Mouse (Mus musculus) left cerebral cortex, adult 8-10 months (tissue): ENCODE data around the gene Gcm1. TPM values are rescaled to one million over a fixed set of nuclear protein-coding genes. Genes with fewer than 3 reads are reported as not detected.

Experiments
- DNase-seq, 2 experiments: peaks; one replicate each; pipeline ENCODE4 v3.0.0; 2022; ENCODE audit warnings: low spot score in 2 of 2
- total RNA-seq, 4 experiments: library from RNA; stranded (reverse); gene quantifications; 2 replicates each; pipeline ENCODE4 v1.2.4; 2022

The Gcm1 gene
- total RNA-seq = not detected

DNA sequence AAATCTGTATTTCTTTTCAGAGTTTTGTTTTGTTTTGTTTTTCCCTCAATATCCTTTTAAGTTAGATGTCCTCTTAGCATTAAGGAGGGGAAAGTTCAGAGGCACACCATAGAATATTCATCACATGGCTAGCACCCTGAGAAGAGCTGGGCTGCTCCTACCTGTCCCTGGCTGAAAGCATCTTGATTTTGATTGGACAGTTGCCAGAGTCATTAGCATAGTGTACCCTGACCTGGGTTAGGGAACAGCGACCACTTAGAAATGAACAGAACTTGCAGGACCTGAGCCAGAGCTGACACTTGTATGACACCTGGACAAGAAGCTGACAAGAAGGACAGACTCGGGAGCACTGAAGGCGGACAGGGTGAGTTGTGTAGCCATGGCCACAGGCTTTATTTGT is at the start of gene Gcm1:
Gcm1 (plus strand) TSS at position 248 of the 400 bp plus-strand sequence.
- no peak for DNase-seq

GRCm38 (mm10) chr9:78003278-78003677 is 48.4 kb upstream of the Gcm1 start:
- DNase-seq = no peak

- DNase-seq = no peak
These were observed 46.2 kb upstream of the Gcm1 start for GRCm38 (mm10) chr9:78005481-78005880.

GRCm38 (mm10) chr9:78006209-78007001 is 45.3 kb upstream of the Gcm1 start:
- DNase-seq = peak; percentile 51 to 63

DNA sequence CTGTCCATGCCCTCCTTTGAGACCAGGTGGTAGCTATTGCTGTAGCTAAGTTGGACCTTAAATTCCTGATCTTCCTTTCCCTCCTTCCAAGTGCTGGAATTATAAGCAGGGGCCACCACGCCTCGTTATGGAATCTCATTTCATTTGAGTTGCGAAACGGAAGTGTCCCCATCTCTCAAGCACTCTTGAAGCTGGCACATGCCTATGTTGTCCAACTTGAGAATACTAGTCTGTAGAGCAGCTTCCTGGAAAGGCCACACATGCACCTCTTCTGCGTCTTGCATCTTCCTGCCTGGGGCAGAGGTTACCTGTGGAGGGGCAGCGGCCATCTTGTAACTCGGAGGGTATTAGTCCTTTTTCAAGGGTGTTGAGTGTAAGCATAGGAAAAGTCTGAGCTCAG is 42.3 kb upstream of the Gcm1 start:
- DNase-seq = no peak

- no peak for DNase-seq
These were observed 41.5 kb upstream of the Gcm1 start for GRCm38 (mm10) chr9:78010187-78010586.

GRCm38 (mm10) chr9:78010707-78011106 is 41.0 kb upstream of the Gcm1 start:
- no peak for DNase-seq

DNA sequence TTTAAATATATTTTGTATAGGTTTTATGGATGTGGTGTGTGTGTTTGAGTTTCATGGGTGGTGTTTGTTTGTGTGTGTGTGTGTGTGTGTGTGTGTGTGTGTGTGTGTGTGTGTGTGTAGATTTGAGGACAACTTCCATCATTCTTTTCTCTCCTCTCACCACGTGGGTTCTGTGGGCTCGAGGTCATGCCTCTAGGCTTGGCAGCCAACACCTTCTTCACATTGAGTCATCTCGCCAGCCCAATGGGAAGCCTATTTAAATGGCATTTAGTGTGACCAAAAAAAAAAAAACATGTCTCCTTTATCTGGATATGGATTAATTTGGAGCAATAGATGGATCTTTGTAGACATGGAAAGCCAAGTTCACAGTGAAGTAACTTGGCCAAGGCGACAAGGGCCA is 39.7 kb upstream of the Gcm1 start:
- no peak for DNase-seq

DNA sequence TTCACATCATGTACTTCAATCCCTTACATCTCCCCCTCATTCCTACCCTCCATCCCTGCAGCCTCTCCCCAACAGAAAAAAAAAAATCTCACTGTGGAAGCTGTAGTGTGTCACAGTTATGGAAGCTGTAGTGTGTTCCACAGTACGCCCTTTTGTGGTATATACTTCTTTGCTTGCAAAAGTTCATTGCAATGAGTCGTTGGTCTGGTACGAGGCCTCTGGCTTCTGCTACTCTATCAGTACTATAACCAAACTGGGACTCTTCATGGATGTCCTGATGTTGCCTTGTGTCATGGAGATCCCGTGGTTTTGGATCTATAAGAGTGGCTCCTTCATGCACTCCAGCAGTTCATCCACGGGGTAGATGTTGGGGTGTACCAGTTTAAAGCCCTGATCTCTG is 39.0 kb upstream of the Gcm1 start:
- no peak for DNase-seq

DNA sequence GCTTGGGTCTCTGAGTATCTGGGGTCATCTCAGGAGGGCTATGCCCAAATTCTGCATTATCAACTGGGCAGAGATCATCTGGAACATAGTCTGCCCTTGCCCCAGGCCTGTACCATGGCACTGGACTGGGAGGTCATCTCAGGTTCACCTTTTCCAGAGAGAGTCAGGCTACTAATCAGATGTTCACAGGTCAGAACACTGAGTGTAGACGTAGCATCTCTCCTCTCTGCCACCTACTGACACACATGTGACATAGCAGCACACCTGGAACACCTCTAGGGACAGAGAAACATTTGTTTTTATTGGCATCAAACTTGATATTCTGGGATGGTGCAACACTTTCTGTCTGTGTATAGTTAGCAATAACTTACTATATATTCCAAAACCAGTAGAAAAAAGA is 37.9 kb upstream of the Gcm1 start:
- no peak for DNase-seq

- no peak for DNase-seq
These were observed 35.9 kb upstream of the Gcm1 start for GRCm38 (mm10) chr9:78015816-78016215.

- DNase-seq = no peak
These were observed 35.4 kb upstream of the Gcm1 start for GRCm38 (mm10) chr9:78016288-78016687.

DNA sequence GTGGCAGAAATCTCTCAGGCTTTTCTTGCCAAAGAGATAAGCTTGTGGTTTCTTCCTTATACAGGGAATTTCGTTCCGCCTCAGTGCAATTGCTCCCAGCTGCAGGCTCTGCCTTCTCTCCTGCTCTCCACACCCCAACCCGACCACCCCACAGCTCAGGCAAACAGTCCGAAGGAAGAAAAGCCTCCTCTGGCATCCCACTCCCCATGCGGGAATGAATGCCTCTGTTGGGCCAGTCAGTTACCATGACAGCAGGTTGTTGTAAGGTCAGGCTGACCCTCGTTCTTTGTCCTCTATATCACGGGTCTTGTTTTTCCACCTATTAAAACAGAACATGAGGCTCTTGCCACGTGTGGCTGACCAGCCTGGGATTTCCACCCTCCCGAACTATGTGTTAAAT is 30.5 kb upstream of the Gcm1 start:
- DNase-seq = no peak

GRCm38 (mm10) chr9:78022187-78022945 is 29.4 kb upstream of the Gcm1 start:
- DNase-seq = no peak

DNA sequence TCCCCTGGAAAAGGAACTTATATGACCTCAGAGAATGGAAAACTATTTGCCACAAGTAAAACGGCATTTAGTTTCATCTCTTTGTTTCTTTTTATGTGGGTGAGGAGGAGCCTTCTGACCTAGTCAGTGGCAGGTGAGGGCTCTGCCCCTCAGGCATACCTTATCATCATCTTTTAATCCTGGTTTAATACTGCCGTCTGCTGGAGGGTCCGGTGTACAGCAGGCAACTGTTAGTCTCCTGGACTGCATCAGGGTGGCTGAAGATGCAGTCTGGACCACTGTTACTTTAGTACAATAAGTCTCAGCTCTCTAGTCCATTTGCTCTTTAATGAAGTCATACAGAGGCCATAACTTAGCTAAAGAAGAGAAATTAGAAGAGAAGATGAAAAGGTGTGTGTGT is 26.9 kb upstream of the Gcm1 start:
- peak in 1 of 2 experiments; percentile 63 for DNase-seq

- DNase-seq = no peak
These were observed 24.6 kb upstream of the Gcm1 start for GRCm38 (mm10) chr9:78027099-78027498.

DNA sequence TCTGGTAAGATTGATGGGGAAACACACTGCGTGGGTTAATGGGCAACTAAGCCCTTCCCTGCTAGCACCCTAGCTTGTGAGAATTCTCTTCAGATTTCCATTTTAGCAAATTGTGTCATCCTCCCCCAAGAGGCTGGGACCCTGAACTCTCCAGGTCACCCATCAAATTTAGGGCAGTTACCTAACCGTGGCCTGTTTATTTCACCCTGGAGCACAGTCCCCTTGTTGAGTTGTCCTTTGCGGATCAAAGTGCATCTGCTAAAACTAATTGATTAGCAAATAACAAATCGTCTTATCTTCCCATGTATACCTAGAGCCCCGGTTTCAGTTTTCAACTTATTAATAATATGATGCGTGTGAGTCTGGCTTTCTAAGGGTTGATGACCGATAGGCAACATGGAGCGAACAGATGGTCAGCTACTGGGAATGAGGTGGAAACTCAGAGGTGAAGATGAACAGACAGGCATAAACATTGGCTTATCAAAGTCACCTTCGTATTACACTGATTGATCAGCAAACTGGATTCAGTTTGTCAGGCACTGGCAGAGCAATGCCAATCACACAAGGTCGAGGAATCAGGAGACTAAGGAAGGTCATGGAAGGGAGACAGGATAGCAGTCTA is 20.8 kb upstream of the Gcm1 start:
- no peak for DNase-seq

GRCm38 (mm10) chr9:78032930-78033329 is 18.8 kb upstream of the Gcm1 start:
- DNase-seq = no peak

GRCm38 (mm10) chr9:78035296-78035695 is 16.4 kb upstream of the Gcm1 start:
- no peak for DNase-seq

DNA sequence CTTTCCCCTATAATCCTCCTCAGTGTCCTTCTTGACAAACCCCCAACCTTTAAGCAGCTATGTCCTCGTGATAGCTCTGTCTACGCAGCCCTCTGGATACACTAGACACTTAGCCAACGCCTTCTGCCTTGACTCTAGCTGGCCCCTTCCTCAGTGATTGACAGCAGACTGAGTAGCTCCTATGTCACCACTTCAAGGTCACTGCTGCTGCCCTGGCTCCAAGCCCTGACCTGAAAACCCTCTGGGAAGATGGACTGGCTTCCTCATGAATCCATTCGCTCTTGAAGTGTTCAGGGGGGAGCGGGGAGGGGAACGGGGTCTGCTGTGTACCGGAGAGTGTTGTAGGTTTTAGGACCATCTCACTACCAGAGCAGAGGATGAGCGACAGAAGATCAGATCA is 15.9 kb upstream of the Gcm1 start:
- DNase-seq = no peak

DNA sequence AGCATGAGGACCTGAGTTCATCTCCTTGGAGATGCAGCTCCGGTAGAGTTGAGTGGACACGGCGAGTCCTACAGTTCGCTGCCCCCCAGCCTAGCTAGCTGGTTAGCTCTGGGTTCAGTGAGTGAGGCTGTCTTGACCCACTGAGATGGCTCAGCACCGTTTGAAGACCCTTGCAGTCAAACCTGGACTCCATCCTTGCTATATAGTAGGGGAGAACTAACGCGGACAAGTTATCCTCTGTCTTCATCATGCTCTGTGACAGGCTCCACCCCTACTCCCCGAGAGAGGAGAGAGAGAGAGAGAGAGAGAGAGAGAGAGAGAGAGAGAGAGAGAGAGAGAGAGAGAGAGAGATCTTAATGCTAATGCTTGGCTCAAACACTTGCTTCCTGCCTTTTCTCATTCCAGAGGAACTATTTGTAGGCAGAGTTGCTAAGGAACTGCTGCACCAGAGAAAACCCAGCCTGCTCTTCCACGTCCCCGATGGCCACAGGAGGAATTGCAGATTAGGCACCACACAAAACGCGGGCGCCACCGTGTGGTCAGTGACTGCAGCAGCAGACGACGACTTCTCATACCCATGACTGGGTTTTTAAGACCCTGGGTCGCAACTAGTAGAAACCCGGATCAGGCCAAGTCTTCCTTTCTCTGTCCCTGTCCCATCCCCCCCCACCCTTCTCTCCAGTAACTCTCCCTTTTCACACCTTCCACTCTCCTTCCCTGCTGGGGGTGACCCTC is 12.8 kb upstream of the Gcm1 start:
- DNase-seq = peak; percentile 51 to 54

- DNase-seq = no peak
These were observed 6.6 kb upstream of the Gcm1 start for GRCm38 (mm10) chr9:78045171-78045570.
